Mouse (Mus musculus) intestine, embryonic 16.5 days (tissue): ENCODE measurements around the gene Serpina9. TPM values are rescaled to one million over a fixed set of nuclear protein-coding genes. Genes with fewer than 3 reads are reported as not detected.
A peak's percentile ranks its signal among the peaks of the same experiment; 100 is the strongest.

Experiments used
- ATAC-seq: fragments of 200-750 bp; cut with Nextera tagmentation; 2 replicates; pipeline ENCODE4 v1.8.0; 2017; ENCODE audit warnings: moderate TSS enrichment, moderate library complexity
- H3K27ac ChIP-seq: fragments of 300-500 bp; sonication (generic); 2 replicates; pipeline ENCODE4 v1.5.1; 2014; ENCODE audit warnings: mild to moderate bottlenecking, low read length
- H3K27me3 ChIP-seq: fragments of 300-500 bp; sonication (generic); replicated peaks from 2 replicates; pipeline ENCODE4 v1.6.1; 2014; ENCODE audit warnings: low read length, control low read depth, mixed read lengths; ENCODE audit not compliant: control insufficient read depth, insufficient read depth
- H3K36me3 ChIP-seq: fragments of 300-500 bp; sonication (generic); 2 replicates; pipeline ENCODE4 v1.6.1; 2014; ENCODE audit warnings: low read length, control low read depth; ENCODE audit not compliant: control insufficient read depth, insufficient read depth
- H3K4me1 ChIP-seq: fragments of 300-500 bp; sonication (generic); 2 replicates; pipeline ENCODE4 v1.6.1; 2014; ENCODE audit warnings: low read length, control low read depth, mixed read lengths; ENCODE audit not compliant: control insufficient read depth, insufficient read depth
- H3K4me2 ChIP-seq: fragments of 300-500 bp; sonication (generic); 2 replicates; pipeline ENCODE4 v1.6.1; 2014; ENCODE audit warnings: low read depth, low read length, control low read depth
- H3K4me3 ChIP-seq: fragments of 300-500 bp; sonication (generic); 2 replicates; pipeline ENCODE4 v1.5.1; 2014; ENCODE audit warnings: mild to moderate bottlenecking, low read length
- H3K9ac ChIP-seq: fragments of 300-500 bp; sonication (generic); 2 replicates; pipeline ENCODE4 v1.6.1; 2014; ENCODE audit warnings: low read depth, low read length
- H3K9me3 ChIP-seq: fragments of 300-500 bp; sonication (generic); 2 replicates; pipeline ENCODE4 v1.6.1; 2016; ENCODE audit warnings: low read length, control low read depth; ENCODE audit not compliant: control insufficient read depth
- WGBS: fragments of 180-500 bp; shearing (Covaris S2); extraction: QIAGEN DNeasy Blood & Tissue Kit; methylation state at CpG from one replicate; pipeline ENCODE4 v1.1.7; 2014; 5-methylcytosine and 5-hydroxymethylcytosine counted together
- polyA plus RNA-seq: library from polyadenylated mRNA; unstranded; fragments of >200 nt; fragmentation: Nextera tagmentation; extraction: Ambion mirVana; gene quantifications from 2 replicates; pipeline ENCODE4 v1.2.1, GENCODE M21; 2015

The Serpina9 gene
- polyA plus RNA-seq, 1 experiment from 2014 or later: 0.04 TPM

- no peak overlapping the region for H3K9ac ChIP-seq
Measured at GRCm38 (mm10) chr12:103978294-103978693, 35.3 kb downstream of the Serpina9 start.

GRCm38 (mm10) chr12:103977846-103978245 lies 35.7 kb downstream of the Serpina9 start:
- H3K27ac ChIP-seq: no peak overlapping the region
- H3K4me1 ChIP-seq: 0 out of 2 replicates have a peak, but pooled peaks cover 2% of the 10 kb centered on the region
- no peak overlapping the region for H3K4me2 ChIP-seq
- ATAC-seq: peak; percentile 53; the same call in 1 of the 2 replicates
- WGBS: 29% methylated on average over 5 of the region's 5 CpGs
- no peaks in the 10 kb centered on the region for H3K27me3 ChIP-seq
- H3K9me3 ChIP-seq: no peaks in the 10 kb centered on the region
- H3K9ac ChIP-seq: no peak overlapping the region
- no peak overlapping the region for H3K4me3 ChIP-seq
- H3K36me3 ChIP-seq: no peaks in the 10 kb centered on the region

More at GRCm38 (mm10) chr12:103978294-103978693, 35.3 kb downstream of the Serpina9 start:
- Histone ChIP-seq H3K27me3 (no peaks in the 10 kb centered on the region), H3K27ac (no peak overlapping the region), H3K4me3 (no peak overlapping the region), H3K36me3 (no peaks in the 10 kb centered on the region), H3K4me1 (no peaks in the 10 kb centered on the region), H3K4me2 (no peak overlapping the region), H3K9me3 (no peaks in the 10 kb centered on the region)
- ATAC-seq: no peak
- 84% methylated on average over 10 of the region's 10 CpGs for WGBS

GRCm38 (mm10) chr12:103977060-103977459 lies 36.5 kb downstream of the Serpina9 start:
- Histone ChIP-seq H3K27ac (no peak overlapping the region), H3K4me3 (no peak overlapping the region), H3K27me3 (no peaks in the 10 kb centered on the region), H3K4me2 (no peak overlapping the region), H3K4me1 (0 out of 2 replicates have a peak, but pooled peaks cover 2% of the 10 kb centered on the region), H3K36me3 (no peaks in the 10 kb centered on the region), H3K9ac (no peak overlapping the region), H3K9me3 (no peaks in the 10 kb centered on the region)
- ATAC-seq: no peak
- WGBS: 70% methylated on average over 3 of the region's 3 CpGs

- Histone ChIP-seq H3K36me3 (no peaks in the 10 kb centered on the region), H3K9me3 (no peaks in the 10 kb centered on the region), H3K4me3 (no peak overlapping the region), H3K4me1 (peaks cover 9% of the 10 kb centered on the region; the same call in 1 of the 2 replicates), H3K27ac (no peak overlapping the region), H3K4me2 (no peak overlapping the region), H3K27me3 (no peaks in the 10 kb centered on the region), H3K9ac (no peak overlapping the region)
- WGBS: 90% methylated on average over 4 of the region's 4 CpGs
- no peak for ATAC-seq
Measured at GRCm38 (mm10) chr12:103971080-103971479, 42.5 kb downstream of the Serpina9 start.

GRCm38 (mm10) chr12:103969577-103970116 lies 43.9 kb downstream of the Serpina9 start:
- peaks cover 9% of the 10 kb centered on the region; the same call in 1 of the 2 replicates for H3K4me1 ChIP-seq
- H3K9ac ChIP-seq: no peak overlapping the region
- peak overlapping the region; percentile 86 for H3K27ac ChIP-seq
- 68% methylated on average over 9 of the region's 9 CpGs for WGBS
- H3K4me2 ChIP-seq: no peak overlapping the region
- ATAC-seq: peak; percentile 97
- H3K9me3 ChIP-seq: no peaks in the 10 kb centered on the region
- H3K36me3 ChIP-seq: no peaks in the 10 kb centered on the region
- no peaks in the 10 kb centered on the region for H3K27me3 ChIP-seq
- no peak overlapping the region for H3K4me3 ChIP-seq

GRCm38 (mm10) chr12:103966761-103967160 lies 46.8 kb downstream of the Serpina9 start:
- Histone ChIP-seq H3K4me3 (no peak overlapping the region), H3K36me3 (no peaks in the 10 kb centered on the region), H3K9me3 (no peaks in the 10 kb centered on the region), H3K4me1 (peaks cover 7% of the 10 kb centered on the region; the same call in 1 of the 2 replicates), H3K4me2 (no peak overlapping the region), H3K9ac (no peak overlapping the region), H3K27ac (no peak overlapping the region), H3K27me3 (no peaks in the 10 kb centered on the region)
- 73% methylated on average over 3 of the region's 3 CpGs for WGBS
- no peak for ATAC-seq

- Histone ChIP-seq H3K4me2 (no peak overlapping the region), H3K9me3 (no peaks in the 10 kb centered on the region), H3K4me1 (no peaks in the 10 kb centered on the region), H3K36me3 (no peaks in the 10 kb centered on the region), H3K27me3 (no peaks in the 10 kb centered on the region), H3K9ac (no peak overlapping the region), H3K4me3 (no peak overlapping the region), H3K27ac (no peak overlapping the region)
- 84% methylated on average over 4 of the region's 4 CpGs for WGBS
- ATAC-seq: peak; percentile 47; the same call in 1 of the 2 replicates
Measured at GRCm38 (mm10) chr12:103963288-103963687, 50.3 kb downstream of the Serpina9 start.

- Histone ChIP-seq H3K36me3 (no peaks in the 10 kb centered on the region), H3K9me3 (no peaks in the 10 kb centered on the region), H3K27ac (no peak overlapping the region), H3K4me3 (no peak overlapping the region), H3K9ac (no peak overlapping the region), H3K27me3 (no peaks in the 10 kb centered on the region), H3K4me1 (no peaks in the 10 kb centered on the region), H3K4me2 (no peak overlapping the region)
- WGBS: 81% methylated on average over 8 of the region's 8 CpGs
- no peak for ATAC-seq
Measured at GRCm38 (mm10) chr12:103962860-103963259, 50.7 kb downstream of the Serpina9 start.

- Histone ChIP-seq H3K4me1 (no peaks in the 10 kb centered on the region), H3K27me3 (no peaks in the 10 kb centered on the region), H3K9me3 (no peaks in the 10 kb centered on the region), H3K9ac (no peak overlapping the region), H3K36me3 (no peaks in the 10 kb centered on the region), H3K4me2 (no peak overlapping the region), H3K27ac (no peak overlapping the region), H3K4me3 (no peak overlapping the region)
- no peak for ATAC-seq
- WGBS: 84% methylated on average over 5 of the region's 5 CpGs
Measured at GRCm38 (mm10) chr12:103962337-103962736, 51.2 kb downstream of the Serpina9 start.

- no peak overlapping the region for H3K27ac ChIP-seq
- H3K27me3 ChIP-seq: no peaks in the 10 kb centered on the region
- 100% methylated on average over 1 of the region's 1 CpGs for WGBS
- no peaks in the 10 kb centered on the region for H3K9me3 ChIP-seq
- no peak overlapping the region for H3K4me3 ChIP-seq
- no peaks in the 10 kb centered on the region for H3K36me3 ChIP-seq
- H3K4me1 ChIP-seq: no peaks in the 10 kb centered on the region
- no peak overlapping the region for H3K9ac ChIP-seq
- H3K4me2 ChIP-seq: no peak overlapping the region
- no peak for ATAC-seq
Measured at GRCm38 (mm10) chr12:103961716-103962115, 51.8 kb downstream of the Serpina9 start.
